Mouse (Mus musculus): Measurements from ENCODE around the gene Tpcn2. TPM values are rescaled to one million over a fixed set of nuclear protein-coding genes. Genes with fewer than 3 reads are reported as not detected.

The Tpcn2 gene
- total RNA-seq, 2 experiments from 2014 or later: 1.7 to 3.4 TPM

DNA sequence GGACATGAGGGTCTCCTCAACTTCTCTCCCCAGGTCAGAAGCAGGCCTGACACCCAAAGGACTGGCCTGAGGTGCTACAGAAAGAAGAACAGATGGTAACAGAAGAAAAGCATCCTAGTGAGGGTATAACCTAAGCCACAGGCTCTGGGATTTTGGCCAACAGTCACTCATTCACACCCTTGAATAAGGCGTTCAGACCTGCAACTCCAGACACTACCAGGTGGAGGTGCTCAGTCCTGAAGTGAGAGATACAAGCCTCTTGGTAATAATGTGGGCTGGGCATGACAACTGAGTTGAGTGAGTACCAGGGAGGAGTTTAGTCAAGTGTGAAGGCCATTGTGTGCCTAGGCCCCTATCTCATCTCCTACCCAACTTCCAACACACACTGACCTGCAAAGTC lies 129.7 kb downstream of the Tpcn2 start:
- DNase-seq: no peak

DNA sequence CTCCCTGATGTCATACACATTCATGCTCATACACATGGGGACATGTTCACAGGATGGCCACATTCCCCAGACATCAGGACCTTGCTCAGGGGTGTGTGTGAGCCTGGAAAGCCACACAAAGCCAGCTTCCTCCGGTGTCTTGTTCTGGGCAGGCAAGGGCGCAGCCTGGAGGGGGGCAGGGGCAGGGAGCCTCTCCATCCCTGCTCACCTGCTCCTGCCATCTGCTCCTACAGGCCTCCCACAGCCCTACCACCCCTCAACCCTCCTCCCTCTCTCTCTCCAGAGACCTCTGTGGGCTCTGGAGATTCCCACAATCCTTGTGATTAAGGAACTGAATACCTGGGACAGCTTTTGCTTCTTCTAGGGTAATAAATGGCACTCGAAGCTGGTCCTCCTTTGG lies 132.0 kb downstream of the Tpcn2 start:
- DNase-seq: no peak

DNA sequence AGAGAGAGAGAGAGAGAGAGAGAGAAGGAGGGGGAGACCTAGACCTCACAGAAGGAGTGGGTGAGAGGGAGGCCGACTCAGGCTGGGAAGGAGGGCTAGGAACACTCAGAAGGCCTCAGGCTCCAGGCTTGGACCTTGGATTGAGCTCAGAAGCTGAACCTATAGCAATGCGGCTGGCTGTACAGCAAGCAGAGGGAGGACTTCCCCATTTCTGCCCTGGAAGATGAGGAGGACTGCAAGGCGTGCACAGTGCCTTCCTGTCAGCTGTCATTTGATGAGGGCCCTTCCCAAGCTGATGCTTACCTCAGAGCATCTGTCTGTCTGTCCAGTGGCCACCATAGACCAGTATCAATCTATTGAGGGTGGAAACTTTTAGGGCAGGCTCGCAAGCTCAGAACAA lies 134.9 kb downstream of the Tpcn2 start:
- no peak for DNase-seq

DNA sequence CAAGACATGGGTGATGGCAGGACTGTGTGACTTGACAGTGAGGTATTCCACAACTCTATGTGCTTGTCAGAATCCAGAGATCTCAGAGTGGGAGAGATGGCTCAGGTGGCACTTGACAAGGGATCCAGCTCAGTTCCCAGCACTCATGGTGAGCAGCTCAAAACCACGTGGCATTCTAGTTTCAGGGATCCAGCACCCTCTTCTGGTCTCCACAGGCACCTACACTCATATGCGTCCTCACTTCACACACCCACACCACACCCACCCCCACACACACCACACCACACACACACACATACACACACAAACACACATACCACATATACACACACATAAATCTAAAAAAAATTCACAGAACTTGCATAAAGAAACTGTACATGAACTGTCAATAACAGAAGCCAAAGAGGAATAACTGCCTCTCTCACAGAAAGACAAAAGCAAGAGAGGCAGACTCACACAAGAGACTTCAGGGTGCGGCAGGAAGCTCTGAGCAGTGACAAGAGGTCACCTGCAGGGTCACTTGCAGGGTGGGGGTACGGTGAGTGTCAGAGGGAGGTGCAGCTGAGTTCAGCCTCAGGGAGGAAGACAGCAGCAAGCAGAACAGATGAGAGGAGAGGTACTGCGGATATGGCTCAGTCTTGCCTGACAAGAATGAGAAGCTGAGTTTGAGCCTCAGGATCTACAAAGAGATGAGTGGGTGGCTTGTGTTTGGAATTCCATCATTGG lies 135.7 kb downstream of the Tpcn2 start:
- no peak for DNase-seq

DNA sequence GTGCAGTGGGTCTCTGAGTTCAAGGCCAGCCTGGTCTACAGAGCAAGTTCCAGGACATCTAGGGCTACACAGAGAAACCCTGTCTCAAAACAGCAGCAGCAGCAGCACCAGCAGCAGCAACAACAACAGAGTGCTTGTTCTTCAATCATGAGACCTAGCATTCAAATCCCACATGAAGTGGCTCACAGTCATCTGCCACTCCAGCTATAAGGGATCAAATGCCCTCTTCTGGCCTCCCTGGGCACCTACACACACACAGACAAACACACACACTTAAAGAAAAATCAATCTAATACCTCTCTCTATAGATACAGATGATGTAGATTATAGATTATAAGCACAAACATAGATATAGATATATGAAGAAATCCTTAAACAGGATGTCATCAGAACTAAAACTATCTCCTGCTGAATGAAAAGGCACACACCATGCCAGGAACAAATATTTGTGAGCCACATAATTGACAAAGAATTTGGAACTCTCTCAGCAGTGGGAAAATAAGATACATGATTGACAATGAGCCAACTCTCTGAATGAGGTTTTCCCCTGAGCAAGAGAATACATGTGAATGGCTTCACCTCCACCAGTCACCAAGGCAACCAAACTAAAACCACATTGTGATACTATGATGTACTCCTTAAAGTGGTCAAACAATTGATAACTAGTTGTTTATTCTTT lies 137.4 kb downstream of the Tpcn2 start:
- no peak for DNase-seq

DNA sequence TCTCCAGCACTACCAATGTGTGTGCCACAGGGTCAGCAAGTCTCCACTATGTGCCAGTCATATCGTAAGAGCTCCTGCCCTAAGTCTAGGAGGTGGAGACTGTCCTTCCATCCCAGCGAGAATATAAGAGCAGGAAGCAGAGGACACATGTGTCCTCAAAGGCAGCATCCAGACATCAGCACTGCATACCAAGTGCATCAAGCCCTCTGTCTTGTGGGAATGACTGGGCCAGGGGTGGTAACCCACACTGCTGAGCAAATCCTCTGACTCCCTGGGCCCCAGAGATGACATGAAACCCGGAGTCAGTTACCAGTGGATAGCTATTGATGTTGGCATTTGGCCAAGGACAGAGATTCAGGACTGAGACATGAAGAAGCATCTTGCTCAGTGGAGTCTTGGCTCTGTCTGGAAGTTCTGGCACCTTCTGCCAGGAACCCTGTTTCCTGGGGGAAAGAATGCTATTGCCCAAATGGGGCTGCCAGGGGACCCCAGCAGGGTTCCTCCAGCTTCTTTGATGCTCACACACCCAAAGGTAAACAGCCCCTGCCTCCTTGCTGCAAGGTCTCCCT lies 140.2 kb downstream of the Tpcn2 start:
- DNase-seq: no peak

DNA sequence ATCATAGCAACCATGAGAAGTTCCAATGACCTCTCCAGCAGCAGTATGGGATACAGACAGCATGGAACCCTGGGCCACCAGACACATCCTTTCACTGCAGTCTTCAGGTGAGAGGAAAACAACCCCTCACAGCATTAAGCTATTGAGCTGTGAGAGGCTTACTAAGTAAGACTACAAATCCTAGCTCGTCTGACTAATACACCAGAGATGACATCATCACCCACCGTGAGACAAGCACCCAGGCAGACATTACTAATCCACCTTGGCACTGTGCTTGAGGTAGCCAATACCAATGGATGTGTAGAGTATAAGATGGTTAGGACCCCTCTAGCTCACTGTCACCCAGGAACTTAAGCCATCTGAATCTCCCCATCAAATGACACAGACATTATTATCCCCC lies 143.2 kb downstream of the Tpcn2 start:
- no peak for DNase-seq

DNA sequence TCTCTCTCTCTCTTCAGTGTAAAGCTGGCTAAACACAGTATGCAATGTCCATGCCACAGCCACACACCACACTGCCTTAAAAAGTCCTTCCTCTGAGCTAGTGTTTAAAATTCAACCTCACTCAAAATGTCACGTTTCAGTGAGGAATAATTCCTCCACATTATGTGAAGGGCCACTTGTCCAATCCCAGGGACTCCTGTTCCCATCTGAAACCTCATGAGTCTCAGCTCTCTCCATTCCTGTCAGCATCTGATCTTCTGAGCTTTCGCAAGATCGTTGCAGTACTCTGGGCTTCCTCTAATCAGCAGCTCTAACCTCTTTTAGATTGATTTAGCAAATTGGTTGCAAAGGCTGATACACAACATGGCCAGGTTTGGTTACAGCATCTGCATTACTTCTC lies 144.2 kb downstream of the Tpcn2 start:
- DNase-seq: no peak

DNA sequence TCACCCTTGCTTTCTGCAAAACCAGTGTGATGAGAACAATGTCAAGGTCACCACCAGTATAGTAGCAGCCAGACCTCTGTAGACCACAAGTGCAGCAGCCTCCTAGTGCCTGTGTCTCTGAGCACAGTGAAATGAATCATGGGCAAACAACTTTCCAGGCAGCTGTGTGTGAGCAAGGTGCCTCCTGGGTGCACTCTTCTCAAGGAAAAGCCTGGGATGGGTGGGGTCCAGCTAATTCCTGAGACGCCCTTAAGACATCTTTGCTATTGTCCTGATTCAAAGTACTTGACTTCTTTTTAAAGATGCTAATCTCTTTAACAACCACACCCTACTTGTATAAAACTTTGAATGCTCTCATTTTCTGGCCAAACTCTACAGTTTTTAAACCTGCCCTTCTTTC lies 144.7 kb downstream of the Tpcn2 start:
- peak in 1 of 2 experiments; percentile 25 for DNase-seq

DNA sequence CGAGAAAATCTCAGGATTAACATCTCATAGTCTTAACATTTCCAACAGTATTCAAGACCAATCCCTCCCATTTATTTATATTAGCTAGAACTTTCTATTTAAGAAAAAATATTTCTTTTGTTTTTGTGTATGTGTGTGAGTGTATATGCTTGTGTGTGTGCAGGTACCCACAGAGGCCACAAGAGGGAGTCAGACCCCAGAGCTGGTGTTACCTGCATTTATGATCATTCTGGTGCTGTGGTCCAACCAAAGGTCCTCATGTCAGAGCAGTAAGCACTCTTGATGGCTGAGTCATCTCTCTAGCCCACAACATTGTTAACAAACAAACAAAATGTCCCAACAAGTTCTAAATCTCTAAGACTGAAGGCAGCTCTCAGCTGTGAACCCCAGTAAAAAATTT lies 145.9 kb downstream of the Tpcn2 start:
- no peak for DNase-seq

DNA sequence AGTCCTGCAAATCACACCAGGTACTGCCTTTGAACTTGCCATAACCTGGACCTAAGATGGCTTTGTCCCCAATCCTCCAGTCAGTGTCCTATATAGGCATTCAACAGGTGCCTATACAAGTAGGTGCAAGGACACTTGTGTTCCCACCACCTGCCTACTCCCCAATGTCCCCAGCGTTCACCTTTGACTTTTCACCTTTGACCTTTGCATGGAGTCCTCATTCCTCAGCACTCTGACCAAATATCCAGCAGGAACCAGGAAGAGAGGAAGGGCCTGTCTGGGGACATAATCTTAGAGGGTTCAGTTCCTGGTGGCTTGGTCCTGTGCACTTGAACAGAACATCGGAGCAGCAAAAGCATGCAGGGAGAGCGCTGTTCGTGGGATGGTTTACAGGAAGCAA lies 147.0 kb downstream of the Tpcn2 start:
- DNase-seq: no peak

Other genes starting within 250 kb of the Tpcn2 start
- gene 1810010D01Rik, start 75.9 kb downstream of the Tpcn2 start, total RNA-seq (2021): under 1 TPM in 1 of 2 experiments, not detected in 1; 0.57 TPM
- gene Mrgprf, start 16.8 kb upstream of the Tpcn2 start, total RNA-seq (2021): 1 to 10 TPM; 2.1 to 2.4 TPM
- gene Mrgprd, start 30.8 kb upstream of the Tpcn2 start, total RNA-seq (2021): not detected

Measured in heart, adult 18-20 months (tissue).